Mouse (Mus musculus) midbrain, postnatal 0 days (tissue): ENCODE data around the gene Ntrk3. TPM values are rescaled to one million over a fixed set of nuclear protein-coding genes. Genes with fewer than 3 reads are reported as not detected.

Experiments used
- ATAC-seq: fragments of 200-750 bp; cut with Nextera tagmentation; 2 replicates; pipeline ENCODE4 v1.8.0; 2017; ENCODE audit warnings: moderate number of reproducible peaks, mild to moderate bottlenecking, moderate TSS enrichment, moderate library complexity; ENCODE audit not compliant: low FRiP score
- DNase-seq: peaks from one replicate; pipeline ENCODE4 v3.0.0-alpha.2; 2015; ENCODE audit warnings: low spot score
- H3K27ac ChIP-seq: fragments of 300-500 bp; sonication (generic); 2 replicates; pipeline ENCODE4 v1.5.1; 2014; ENCODE audit warnings: low read depth, mild to moderate bottlenecking, low read length, mixed read lengths
- H3K27me3 ChIP-seq: fragments of 300-500 bp; sonication (generic); 2 replicates; pipeline ENCODE4 v1.6.1; 2014; ENCODE audit warnings: low read length, control low read depth, mixed read lengths; ENCODE audit not compliant: insufficient read depth
- H3K36me3 ChIP-seq: fragments of 300-500 bp; sonication (generic); 2 replicates; pipeline ENCODE4 v1.6.1; 2014; ENCODE audit warnings: low read length, control low read depth, mixed read lengths; ENCODE audit not compliant: insufficient read depth
- H3K4me1 ChIP-seq: fragments of 300-500 bp; sonication (generic); 2 replicates; pipeline ENCODE4 v1.6.1; 2014; ENCODE audit warnings: mild to moderate bottlenecking, control low read depth, antibody characterized with exemption, low read length, mixed read lengths; ENCODE audit not compliant: insufficient read depth
- H3K4me2 ChIP-seq: fragments of 300-500 bp; sonication (generic); 2 replicates; pipeline ENCODE4 v1.6.1; 2014; ENCODE audit warnings: low read depth, mild to moderate bottlenecking, low read length, mixed read lengths; ENCODE audit not compliant: poor library complexity, severe bottlenecking
- H3K4me3 ChIP-seq: fragments of 300-500 bp; sonication (generic); 2 replicates; pipeline ENCODE4 v1.5.1; 2014; ENCODE audit warnings: low read depth, mild to moderate bottlenecking, low read length, moderate library complexity
- H3K9ac ChIP-seq: fragments of 300-500 bp; sonication (generic); replicated peaks from 2 replicates; pipeline ENCODE4 v1.6.1; 2014; ENCODE audit warnings: mild to moderate bottlenecking, low read length, moderate library complexity, mixed read lengths; ENCODE audit not compliant: poor library complexity, severe bottlenecking
- H3K9me3 ChIP-seq: fragments of 300-500 bp; sonication (generic); 2 replicates; pipeline ENCODE4 v1.6.1; 2016; ENCODE audit warnings: low read length, control low read depth
- CTCF ChIP-seq: IDR thresholded peaks from 2 replicates; pipeline ENCODE4 v1.5.1; 2016; ENCODE audit warnings: antibody characterized with exemption, mild to moderate bottlenecking
- WGBS: fragments of 180-500 bp; shearing (Covaris S2); extraction: QIAGEN DNeasy Blood & Tissue Kit; methylation state at CpG from one replicate; pipeline ENCODE4 v1.1.7; 2014; 5-methylcytosine and 5-hydroxymethylcytosine counted together
- polyA plus RNA-seq: library from polyadenylated mRNA; unstranded; fragments of >200 nt; fragmentation: Nextera tagmentation; extraction: Ambion mirVana; gene quantifications from 2 replicates; pipeline ENCODE4 v1.2.1, GENCODE M21; 2015
- total RNA-seq: library from RNA; depleted of rRNA; stranded (reverse); fragments of >200 nt; gene quantifications from 2 replicates; pipeline ENCODE4 v1.2.3, GENCODE M21; 2014

Gene Ntrk3
- total and polyA plus RNA-seq, 2 experiments from 2014 or later: 26.0 to 101 TPM

DNA sequence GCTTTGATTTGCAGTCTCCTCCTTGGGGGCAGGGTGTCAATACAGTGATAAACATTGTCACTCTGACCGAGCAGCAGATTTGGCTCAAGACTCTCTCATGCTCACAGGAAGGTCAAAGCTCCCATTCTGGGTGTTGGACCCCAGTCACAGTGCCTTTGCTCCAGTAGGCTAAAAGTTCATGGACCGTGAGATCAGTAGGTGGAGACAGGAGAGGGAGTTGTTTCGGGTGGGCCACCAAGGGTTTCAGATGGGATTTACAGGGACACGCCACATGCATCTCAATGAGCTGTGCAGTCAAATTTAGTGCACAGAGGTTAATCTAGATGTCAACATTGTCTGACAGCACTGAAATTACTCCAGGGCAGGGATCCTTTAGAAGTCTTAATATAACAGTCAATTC is 552.2 kb downstream of the Ntrk3 start:
- Histone ChIP-seq H3K4me2 (no peak overlapping the region), H3K27ac (no peak overlapping the region), H3K4me3 (no peak overlapping the region), H3K9ac (no peak overlapping the region), H3K4me1 (no peaks in the 10 kb centered on the region), H3K27me3 (no peaks in the 10 kb centered on the region), H3K36me3 (no peaks in the 10 kb centered on the region), H3K9me3 (no peaks in the 10 kb centered on the region)
- DNase-seq (no peak), ATAC-seq (no peak)
- no peak for TF ChIP-seq CTCF
- WGBS: 40% methylated on average over 4 of the region's 4 CpGs

DNA sequence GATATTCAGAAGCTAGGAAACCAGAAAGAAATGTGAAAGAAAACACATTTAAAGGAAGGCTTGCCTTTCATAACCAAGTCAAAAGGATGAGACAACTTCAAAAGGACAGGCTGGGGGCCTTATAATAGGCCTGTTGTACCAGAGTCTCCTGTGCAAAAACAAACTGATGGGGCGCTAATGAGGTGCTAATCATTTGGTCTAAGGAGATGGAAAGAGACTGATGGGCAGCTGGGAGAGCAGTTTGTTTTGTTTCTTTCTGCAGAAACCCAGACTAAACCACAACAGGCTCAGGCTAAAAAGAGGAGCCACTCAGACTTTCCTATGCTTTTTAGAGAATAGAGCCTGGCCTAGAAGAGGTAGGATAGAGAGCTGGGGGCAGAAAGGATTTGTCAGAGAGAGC is 554.4 kb downstream of the Ntrk3 start:
- WGBS: 41% methylated on average over 1 of the region's 1 CpGs

DNA sequence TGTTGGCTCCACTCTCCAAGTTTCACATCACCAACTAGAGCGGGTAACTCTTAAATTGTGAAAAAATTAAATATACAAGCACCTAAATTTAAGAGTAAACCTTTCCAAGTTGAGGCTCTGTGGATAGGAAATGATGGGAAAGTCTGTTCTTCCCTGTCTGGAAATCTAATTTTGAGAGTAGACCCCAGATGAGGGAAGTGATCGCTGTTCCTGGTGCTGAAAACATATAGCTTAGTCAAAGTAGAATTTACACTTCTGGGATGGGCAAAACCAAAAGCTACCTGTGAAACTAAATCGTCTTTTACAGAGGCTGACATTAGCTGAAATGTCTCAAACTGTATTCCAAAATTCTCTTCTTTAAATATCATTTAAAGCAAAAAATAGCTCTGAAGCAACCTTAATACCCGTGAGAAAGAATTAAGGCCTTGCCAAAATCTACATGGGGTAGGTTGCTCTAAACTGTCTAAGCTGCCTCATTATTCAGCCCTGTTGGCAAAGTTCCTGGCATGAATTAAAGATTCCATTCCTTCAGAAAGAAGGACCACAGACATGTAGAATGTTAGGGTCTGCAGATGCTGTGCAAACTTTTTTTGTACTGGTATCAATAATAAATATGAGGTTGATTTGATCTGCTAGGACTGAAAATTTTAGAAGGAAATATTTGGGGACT is 557.7 kb downstream of the Ntrk3 start:
- H3K27me3 ChIP-seq: no peaks in the 10 kb centered on the region
- 63% methylated on average over 4 of the region's 4 CpGs for WGBS

More for the DNA sequence above, 554.4 kb downstream of the Ntrk3 start:
- H3K4me2 ChIP-seq: no peak overlapping the region
- H3K4me1 ChIP-seq: no peaks in the 10 kb centered on the region
- H3K4me3 ChIP-seq: no peak overlapping the region
- H3K9me3 ChIP-seq: no peaks in the 10 kb centered on the region
- no peak for TF ChIP-seq CTCF
- no peak overlapping the region for H3K9ac ChIP-seq
- no peak overlapping the region for H3K27ac ChIP-seq
- H3K27me3 ChIP-seq: no peaks in the 10 kb centered on the region
- ATAC-seq: no peak
- no peak for DNase-seq
- no peaks in the 10 kb centered on the region for H3K36me3 ChIP-seq

DNA sequence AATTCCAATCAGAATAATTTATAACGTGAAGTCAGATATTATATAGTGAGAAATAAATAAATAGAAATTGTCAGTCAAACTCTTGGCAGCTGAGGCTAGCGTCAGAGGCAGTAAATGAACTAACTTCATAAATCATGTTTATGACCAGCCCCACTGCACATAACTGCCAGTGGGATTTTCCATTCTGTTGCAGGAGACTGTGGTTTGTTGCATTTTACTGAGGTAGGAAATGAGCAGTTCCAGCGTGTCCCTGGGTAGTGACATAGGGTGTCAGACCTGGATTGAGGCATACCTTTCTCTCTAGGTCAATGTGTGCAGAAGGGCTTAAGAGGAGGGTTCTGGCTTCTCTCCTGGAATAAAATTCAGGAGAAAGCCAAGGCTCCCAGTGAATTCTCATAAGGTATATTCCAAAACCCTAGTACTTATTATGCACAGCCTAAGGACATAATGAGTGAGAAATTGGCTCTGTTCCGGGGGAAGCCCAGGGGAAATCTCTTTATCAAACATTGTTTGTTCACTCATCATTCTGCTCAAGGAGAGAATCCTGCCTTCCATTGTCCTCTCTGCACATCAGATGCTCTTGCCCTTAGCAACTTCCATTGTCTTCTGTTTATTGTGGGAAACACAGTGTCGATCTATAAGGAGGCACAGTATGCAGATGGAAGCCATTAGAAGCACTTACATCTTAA is 565.4 kb downstream of the Ntrk3 start:
- no peak for TF ChIP-seq CTCF
- Histone ChIP-seq H3K27ac (no peak overlapping the region), H3K9me3 (no peaks in the 10 kb centered on the region), H3K4me3 (no peak overlapping the region), H3K4me1 (no peaks in the 10 kb centered on the region), H3K9ac (no peak overlapping the region), H3K27me3 (no peaks in the 10 kb centered on the region), H3K4me2 (no peak overlapping the region), H3K36me3 (no peaks in the 10 kb centered on the region)
- WGBS: 71% methylated on average over 5 of the region's 5 CpGs
- DNase-seq: peak; percentile 22
- no peak for ATAC-seq

More for the DNA sequence above, 557.7 kb downstream of the Ntrk3 start:
- no peak overlapping the region for H3K4me3 ChIP-seq
- ATAC-seq: no peak
- peak; percentile 58 for DNase-seq
- TF ChIP-seq CTCF: no peak
- H3K9me3 ChIP-seq: no peaks in the 10 kb centered on the region
- H3K9ac ChIP-seq: no peak overlapping the region
- no peak overlapping the region for H3K27ac ChIP-seq
- H3K4me2 ChIP-seq: no peak overlapping the region
- no peaks in the 10 kb centered on the region for H3K36me3 ChIP-seq
- no peaks in the 10 kb centered on the region for H3K4me1 ChIP-seq

DNA sequence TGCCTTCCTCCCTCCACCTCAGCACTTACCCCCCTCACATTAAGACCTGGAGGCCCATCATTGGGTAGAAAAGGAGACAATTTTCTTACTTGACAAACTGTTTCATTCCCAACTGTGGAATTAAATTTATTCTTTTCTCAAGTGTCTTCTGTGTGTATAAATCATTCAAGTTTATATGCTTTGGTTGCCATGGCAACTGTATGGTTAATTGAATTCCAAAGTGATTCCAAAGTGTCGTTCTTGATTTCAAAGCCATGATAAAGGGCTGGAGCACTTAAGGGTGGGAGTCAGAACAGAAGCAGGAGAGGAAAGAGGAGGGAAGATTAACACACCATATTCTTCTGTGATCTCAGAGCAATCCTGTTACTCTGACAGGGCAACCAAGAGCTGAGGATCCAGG is 572.3 kb downstream of the Ntrk3 start:
- no peaks in the 10 kb centered on the region for H3K36me3 ChIP-seq
- H3K9me3 ChIP-seq: no peaks in the 10 kb centered on the region
- DNase-seq: peak; percentile 46
- no peak overlapping the region for H3K9ac ChIP-seq
- WGBS: 17% methylated on average over 1 of the region's 1 CpGs
- no peak for ATAC-seq
- no peak overlapping the region for H3K4me2 ChIP-seq
- no peak for TF ChIP-seq CTCF
- H3K27ac ChIP-seq: 0 out of 2 replicates have a peak overlapping the region, but pooled peaks have one; percentile 32
- no peak overlapping the region for H3K4me3 ChIP-seq
- no peaks in the 10 kb centered on the region for H3K4me1 ChIP-seq
- H3K27me3 ChIP-seq: no peaks in the 10 kb centered on the region

DNA sequence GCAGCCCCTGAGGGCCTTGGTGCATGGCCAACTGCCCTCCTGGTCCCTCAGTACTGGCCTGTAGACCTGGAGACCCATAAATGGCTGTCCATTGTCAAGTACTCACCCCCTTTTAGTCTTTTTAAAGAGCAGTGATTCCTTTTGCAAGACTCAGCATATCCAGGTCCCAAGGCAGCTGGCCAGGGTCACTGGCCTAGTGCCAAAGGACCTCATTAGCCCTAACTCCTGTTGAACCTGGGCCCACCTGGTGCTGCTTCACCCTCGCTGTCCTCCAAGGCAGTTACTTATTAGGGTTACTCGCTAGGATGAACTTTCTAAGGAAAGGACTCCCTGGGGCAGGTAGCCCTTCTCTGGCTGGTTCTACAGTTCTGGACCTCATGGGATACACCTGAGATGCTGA is 579.9 kb downstream of the Ntrk3 start:
- ATAC-seq (no peak), DNase-seq (no peak)
- no peak for TF ChIP-seq CTCF
- 93% methylated on average over 2 of the region's 2 CpGs for WGBS
- Histone ChIP-seq H3K4me3 (no peak overlapping the region), H3K27ac (no peak overlapping the region), H3K4me1 (no peaks in the 10 kb centered on the region), H3K36me3 (no peaks in the 10 kb centered on the region), H3K27me3 (no peaks in the 10 kb centered on the region), H3K4me2 (no peak overlapping the region), H3K9me3 (no peaks in the 10 kb centered on the region), H3K9ac (no peak overlapping the region)
